Mouse (Mus musculus) heart, adult 2 months (tissue): ENCODE results near the gene Samd1.

Experiments used
- CTCF ChIP-seq: fragments of 200-600 bp; IDR thresholded peaks from 2 replicates; pipeline ENCODE4 v1.8.1; 2022; ENCODE audit warnings: antibody characterized with exemption, mild to moderate bottlenecking, moderate library complexity
- EP300 ChIP-seq: fragments of 200-500 bp; IDR thresholded peaks from 2 replicates; pipeline ENCODE4 v1.6.1; 2011; ENCODE audit warnings: low read depth, low read length, control low read depth; ENCODE audit not compliant: insufficient read depth
- POLR2A ChIP-seq: fragments of 200-500 bp; IDR thresholded peaks from 2 replicates; pipeline ENCODE4 v1.6.1; 2011; ENCODE audit warnings: mild to moderate bottlenecking, low read depth, low read length, control low read depth; ENCODE audit not compliant: insufficient read depth

GRCm38 (mm10) chr8:84003612-84004246 lies 6.3 kb downstream of the Samd1 start:
- TF ChIP-seq CTCF, result no peak
- no peak for TF ChIP-seq EP300
- TF ChIP-seq POLR2A, result no peak
